Mouse (Mus musculus): ENCODE results near the gene C2cd4c. TPM values are rescaled to one million over a fixed set of nuclear protein-coding genes. Genes with fewer than 3 reads are reported as not detected.

The C2cd4c gene
- polyA plus RNA-seq, 1 experiment from 2014 or later: 0.08 TPM

GRCm38 (mm10) chr10:79633006-79633777, 19.4 kb upstream of the C2cd4c start:
- Histone ChIP-seq H3K9ac (no peak overlapping the region), H3K27me3 (peaks cover 19% of the 10 kb centered on the region), H3K36me3 (ENCODE audit: poor library complexity, severe bottlenecking) (0 out of 2 replicates have a peak, but pooled peaks cover 4% of the 10 kb centered on the region), H3K4me2 (no peak overlapping the region), H3K27ac (no peak overlapping the region), H3K4me1 (peaks cover 14% of the 10 kb centered on the region), H3K4me3 (no peak overlapping the region), H3K9me3 (replicated peaks) (no peaks in the 10 kb centered on the region)
- 86% methylated on average over 17 of the region's 17 CpGs for WGBS
- ATAC-seq: no peak

DNA sequence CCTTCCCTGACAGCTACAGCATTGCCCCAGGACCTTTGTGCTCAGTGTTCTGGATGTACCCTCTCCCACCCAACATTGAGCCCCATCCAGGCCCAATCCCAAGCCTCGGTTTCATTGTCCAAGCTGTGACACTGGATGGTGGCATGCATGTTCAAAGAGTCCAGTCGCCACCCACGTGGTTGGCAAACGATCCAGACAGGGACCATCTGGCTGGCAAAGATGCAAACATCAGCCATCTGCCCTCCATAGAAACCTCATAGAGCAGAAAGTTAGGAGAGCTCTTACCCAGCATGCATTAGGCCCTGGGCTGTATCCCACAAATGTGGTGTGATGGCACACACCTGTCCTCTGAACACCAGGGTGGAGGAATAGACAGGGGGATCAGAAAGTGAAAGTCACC, 17.6 kb upstream of the C2cd4c start:
- 0 out of 2 replicates have a peak, but pooled peaks cover 4% of the 10 kb centered on the region for H3K36me3 ChIP-seq (ENCODE audit: poor library complexity, severe bottlenecking)
- WGBS: 65% methylated on average over 4 of the region's 4 CpGs
- H3K9me3 ChIP-seq (replicated peaks): no peaks in the 10 kb centered on the region
- H3K4me1 ChIP-seq: peaks cover 2% of the 10 kb centered on the region; the same call in 1 of the 2 replicates
- H3K27me3 ChIP-seq: 0 out of 2 replicates have a peak, but pooled peaks cover 5% of the 10 kb centered on the region
- ATAC-seq: peak; percentile 52
- peak overlapping the region; percentile 44 for H3K27ac ChIP-seq
- no peak overlapping the region for H3K4me2 ChIP-seq
- H3K9ac ChIP-seq: no peak overlapping the region
- no peak overlapping the region for H3K4me3 ChIP-seq

- Histone ChIP-seq H3K4me2 (no peak overlapping the region), H3K27me3 (no peaks in the 10 kb centered on the region), H3K27ac (no peak overlapping the region), H3K9ac (no peak overlapping the region), H3K9me3 (replicated peaks) (no peaks in the 10 kb centered on the region), H3K36me3 (ENCODE audit: poor library complexity, severe bottlenecking) (0 out of 2 replicates have a peak, but pooled peaks cover 4% of the 10 kb centered on the region), H3K4me1 (no peaks in the 10 kb centered on the region; the same call in 1 of the 2 replicates), H3K4me3 (no peak overlapping the region)
- 80% methylated on average over 5 of the region's 5 CpGs for WGBS
- ATAC-seq: peak; percentile 44; the same call in 1 of the 2 replicates
Measured at GRCm38 (mm10) chr10:79628377-79628776, 14.6 kb upstream of the C2cd4c start.

DNA sequence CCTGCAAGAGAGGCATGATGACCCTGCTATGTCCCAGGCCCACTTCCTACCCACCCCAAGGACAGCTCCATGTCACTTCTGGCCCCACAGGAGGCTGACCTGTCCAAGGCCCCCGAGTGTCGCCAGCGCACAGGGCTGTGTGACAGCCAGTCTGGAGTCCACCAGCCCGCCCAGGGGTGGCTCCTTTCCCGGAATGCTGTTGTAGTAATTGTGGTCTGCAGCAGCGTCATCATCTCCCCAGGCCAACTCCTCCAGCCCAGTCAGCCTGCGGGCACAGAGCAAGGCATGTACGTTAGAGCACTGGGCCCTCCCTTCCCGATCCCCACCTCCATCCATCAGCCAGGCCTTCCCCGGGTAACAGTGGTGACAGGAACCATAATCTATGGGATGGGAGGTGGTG, 12.3 kb upstream of the C2cd4c start:
- no peak overlapping the region for H3K4me3 ChIP-seq
- H3K9ac ChIP-seq: no peak overlapping the region
- no peak overlapping the region for H3K27ac ChIP-seq
- H3K36me3 ChIP-seq (ENCODE audit: poor library complexity, severe bottlenecking): 0 out of 2 replicates have a peak, but pooled peaks cover 4% of the 10 kb centered on the region
- no peak overlapping the region for H3K4me2 ChIP-seq
- no peaks in the 10 kb centered on the region for H3K9me3 ChIP-seq (replicated peaks)
- no peaks in the 10 kb centered on the region; the same call in 1 of the 2 replicates for H3K4me1 ChIP-seq
- no peak for ATAC-seq
- 90% methylated on average over 10 of the region's 10 CpGs for WGBS
- H3K27me3 ChIP-seq: no peaks in the 10 kb centered on the region

GRCm38 (mm10) chr10:79625398-79625797, 11.6 kb upstream of the C2cd4c start:
- Histone ChIP-seq H3K36me3 (ENCODE audit: poor library complexity, severe bottlenecking) (0 out of 2 replicates have a peak, but pooled peaks cover 2% of the 10 kb centered on the region), H3K27ac (no peak overlapping the region), H3K27me3 (no peaks in the 10 kb centered on the region), H3K4me2 (no peak overlapping the region), H3K9me3 (replicated peaks) (no peaks in the 10 kb centered on the region), H3K9ac (no peak overlapping the region), H3K4me3 (no peak overlapping the region), H3K4me1 (no peaks in the 10 kb centered on the region; the same call in 1 of the 2 replicates)
- no peak for ATAC-seq
- WGBS: 80% methylated on average over 9 of the region's 9 CpGs

GRCm38 (mm10) chr10:79623950-79624349, 10.1 kb upstream of the C2cd4c start:
- WGBS: 76% methylated on average over 12 of the region's 12 CpGs
- Histone ChIP-seq H3K9ac (no peak overlapping the region), H3K4me2 (no peak overlapping the region), H3K36me3 (ENCODE audit: poor library complexity, severe bottlenecking) (0 out of 2 replicates have a peak, but pooled peaks cover 6% of the 10 kb centered on the region), H3K9me3 (replicated peaks) (no peaks in the 10 kb centered on the region), H3K4me1 (no peaks in the 10 kb centered on the region; the same call in 1 of the 2 replicates), H3K27ac (no peak overlapping the region), H3K27me3 (no peaks in the 10 kb centered on the region), H3K4me3 (no peak overlapping the region)
- ATAC-seq: no peak

GRCm38 (mm10) chr10:79616376-79616775, 2.6 kb upstream of the C2cd4c start:
- Histone ChIP-seq H3K4me1 (peaks cover 26% of the 10 kb centered on the region), H3K27me3 (peaks cover 27% of the 10 kb centered on the region), H3K4me3 (no peak overlapping the region), H3K36me3 (ENCODE audit: poor library complexity, severe bottlenecking) (0 out of 2 replicates have a peak, but pooled peaks cover 6% of the 10 kb centered on the region), H3K9me3 (replicated peaks) (no peaks in the 10 kb centered on the region), H3K27ac (no peak overlapping the region), H3K9ac (no peak overlapping the region), H3K4me2 (no peak overlapping the region)
- 84% methylated on average over 5 of the region's 5 CpGs for WGBS
- no peak for ATAC-seq

DNA sequence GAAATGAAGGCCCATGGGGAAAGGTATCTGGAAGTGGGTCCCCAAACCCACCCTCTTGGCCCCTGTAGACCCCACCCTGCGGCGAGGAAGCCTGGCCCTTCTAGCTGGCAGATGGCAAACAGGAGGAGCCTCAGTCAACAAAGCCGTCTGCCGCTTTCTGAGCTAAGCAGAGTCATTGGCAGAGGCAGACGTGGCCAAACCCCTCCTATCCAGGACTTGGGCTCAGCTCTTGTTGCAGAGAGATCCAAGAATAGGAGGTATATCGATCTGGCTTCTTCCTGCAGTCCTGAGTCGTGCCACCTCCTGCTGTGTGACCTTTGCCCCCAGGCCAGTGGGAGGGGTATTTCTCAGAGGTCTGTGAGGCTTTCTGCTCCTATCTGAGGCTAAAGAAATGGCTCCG, 2.0 kb upstream of the C2cd4c start:
- Histone ChIP-seq H3K9me3 (replicated peaks) (no peaks in the 10 kb centered on the region), H3K9ac (no peak overlapping the region), H3K27me3 (peaks cover 30% of the 10 kb centered on the region), H3K36me3 (ENCODE audit: poor library complexity, severe bottlenecking) (0 out of 2 replicates have a peak, but pooled peaks cover 6% of the 10 kb centered on the region), H3K4me2 (no peak overlapping the region; the same call in 1 of the 2 replicates), H3K4me1 (peaks cover 26% of the 10 kb centered on the region), H3K27ac (no peak overlapping the region), H3K4me3 (no peak overlapping the region)
- 8% methylated on average over 8 of the region's 8 CpGs for WGBS
- ATAC-seq: no peak

GRCm38 (mm10) chr10:79614305-79614643, 449 bp upstream of the C2cd4c start:
- peaks cover 39% of the 10 kb centered on the region for H3K27me3 ChIP-seq
- H3K36me3 ChIP-seq (ENCODE audit: poor library complexity, severe bottlenecking): no peaks in the 10 kb centered on the region
- H3K27ac ChIP-seq: no peak overlapping the region
- WGBS: 85% methylated on average over 1 of the region's 1 CpGs
- ATAC-seq: no peak; the same call in 1 of the 2 replicates
- peak overlapping the region; percentile 65; the same call in 1 of the 2 replicates for H3K9ac ChIP-seq
- peaks cover 26% of the 10 kb centered on the region for H3K4me1 ChIP-seq
- H3K4me2 ChIP-seq: peak overlapping the region; percentile 96
- H3K9me3 ChIP-seq (replicated peaks): no peaks in the 10 kb centered on the region
- peak overlapping the region; percentile 60 for H3K4me3 ChIP-seq

DNA sequence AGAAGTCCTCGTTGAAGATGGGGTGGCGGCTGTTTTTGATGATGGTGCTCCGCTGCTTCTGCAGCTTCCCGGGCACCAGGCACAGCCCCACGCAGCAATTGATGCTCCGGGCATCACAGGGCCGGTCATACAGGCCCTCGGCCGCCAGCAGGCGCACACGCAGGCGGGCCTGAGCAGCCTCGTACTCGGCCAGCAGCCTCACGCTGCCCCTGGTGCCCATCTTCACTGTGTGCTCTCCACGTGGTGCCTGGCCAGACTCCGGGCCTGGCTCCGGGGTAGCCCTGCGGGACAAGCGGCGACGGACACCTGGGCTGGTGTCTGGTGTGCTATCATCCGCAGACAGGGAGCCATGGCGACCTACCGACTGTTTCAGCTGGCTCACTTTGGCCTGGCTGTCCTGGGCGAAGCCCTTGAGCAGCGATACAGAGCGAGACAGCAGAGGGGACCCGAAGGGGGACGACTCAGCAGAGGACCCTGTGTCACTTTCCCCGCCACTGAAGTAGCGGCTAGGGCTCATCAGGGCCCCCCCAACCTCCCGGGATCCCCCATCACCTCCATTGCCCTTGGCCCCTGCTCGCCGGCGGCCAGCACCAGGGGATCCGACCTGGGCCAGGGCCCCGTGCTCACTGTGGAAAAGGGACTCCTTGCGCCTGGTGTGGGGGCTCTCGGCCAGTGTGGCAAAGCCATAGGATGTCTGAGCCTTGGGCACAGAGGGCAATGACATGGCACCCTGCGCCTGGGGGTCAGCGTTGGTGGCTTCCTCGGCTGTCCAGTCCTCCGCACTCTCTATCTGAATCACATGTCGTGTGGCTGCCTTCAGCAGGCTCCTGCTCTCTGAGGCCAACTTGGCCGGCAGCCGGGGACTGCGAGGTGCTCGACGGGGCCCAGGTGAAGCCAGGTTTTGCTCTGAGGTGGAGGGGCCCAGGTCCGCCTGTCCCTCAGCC, 1.4 kb downstream of the C2cd4c start:
- H3K4me2 ChIP-seq: peak overlapping the region; percentile 96
- peak overlapping the region; percentile 41 for H3K9ac ChIP-seq
- H3K27me3 ChIP-seq: peaks cover 39% of the 10 kb centered on the region
- no peak; the same call in 1 of the 2 replicates for ATAC-seq
- no peak overlapping the region for H3K27ac ChIP-seq
- H3K9me3 ChIP-seq (replicated peaks): no peaks in the 10 kb centered on the region
- WGBS: 9% methylated on average over 51 of the region's 51 CpGs
- H3K36me3 ChIP-seq (ENCODE audit: poor library complexity, severe bottlenecking): no peaks in the 10 kb centered on the region
- peak overlapping the region; percentile 60 for H3K4me3 ChIP-seq
- peaks cover 26% of the 10 kb centered on the region for H3K4me1 ChIP-seq

GRCm38 (mm10) chr10:79611296-79611695, 2.5 kb downstream of the C2cd4c start:
- WGBS: 37% methylated on average over 5 of the region's 5 CpGs
- no peaks in the 10 kb centered on the region for H3K9me3 ChIP-seq (replicated peaks)
- H3K4me3 ChIP-seq: no peak overlapping the region
- H3K4me2 ChIP-seq: no peak overlapping the region
- H3K4me1 ChIP-seq: peaks cover 26% of the 10 kb centered on the region
- H3K27ac ChIP-seq: no peak overlapping the region
- ATAC-seq: no peak
- H3K9ac ChIP-seq: no peak overlapping the region
- peaks cover 39% of the 10 kb centered on the region for H3K27me3 ChIP-seq
- H3K36me3 ChIP-seq (ENCODE audit: poor library complexity, severe bottlenecking): no peaks in the 10 kb centered on the region

DNA sequence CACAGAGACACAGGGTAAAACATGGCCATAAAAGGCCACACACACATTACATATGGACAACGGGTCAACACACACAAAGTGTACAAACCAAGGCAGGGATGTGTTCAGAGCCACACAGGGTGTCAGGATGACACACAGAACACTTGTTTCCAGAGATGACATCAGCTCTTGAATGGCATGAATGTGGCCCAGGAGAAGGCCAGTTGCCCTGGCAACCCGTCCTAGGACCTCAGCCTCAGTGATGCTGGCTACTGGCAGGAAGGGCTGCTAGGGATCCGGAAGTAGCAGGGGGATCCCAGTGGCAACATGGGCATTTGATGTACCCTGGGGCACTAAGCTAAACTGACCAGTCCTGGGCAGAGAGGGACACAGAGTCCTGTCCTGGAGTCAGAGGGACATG, 4.5 kb downstream of the C2cd4c start:
- 67% methylated on average over 3 of the region's 3 CpGs for WGBS
- peaks cover 39% of the 10 kb centered on the region for H3K27me3 ChIP-seq

More for the DNA sequence above, 4.5 kb downstream of the C2cd4c start:
- Histone ChIP-seq H3K9ac (0 out of 2 replicates have a peak overlapping the region, but pooled peaks have one; percentile 13), H3K36me3 (ENCODE audit: poor library complexity, severe bottlenecking) (no peaks in the 10 kb centered on the region), H3K4me2 (no peak overlapping the region), H3K27ac (no peak overlapping the region), H3K9me3 (replicated peaks) (no peaks in the 10 kb centered on the region), H3K4me1 (peaks cover 23% of the 10 kb centered on the region), H3K4me3 (no peak overlapping the region)
- no peak for ATAC-seq

Measured in forebrain, embryonic 13.5 days (tissue).